In genomic region chr4:126493416-126493815, GRCm38 (mm10) we compare ENCODE assay signal across 15 mouse cellular contexts.
"Had no signal": no experiment of that assay in that cellular context is flagged by ENCODE, and none has a peak within 500 bp of the region (broad histone marks: within the 10 kb centered on the region; RNA-seq: fewer than 3 reads in every experiment).

No protein-coding gene starts in this region.

- H3K36me3 ChIP-seq: stomach, embryonic 15.5 days had no signal

- H3K4me1 ChIP-seq: neural tube, embryonic 15.5 days; stomach, embryonic 15.5 days had no signal

- H3K27ac ChIP-seq: neural tube, embryonic 15.5 days; stomach, embryonic 15.5 days; stomach, postnatal 0 days had no signal

- H3K4me3 ChIP-seq: neural tube, embryonic 15.5 days; stomach, embryonic 15.5 days had no signal

- H3K9ac ChIP-seq: neural tube, embryonic 15.5 days; stomach, embryonic 15.5 days had no signal

- H3K9me3 ChIP-seq: neural tube, embryonic 15.5 days; stomach, embryonic 15.5 days had no signal

- H3K27me3 ChIP-seq: neural tube, embryonic 15.5 days; stomach, embryonic 15.5 days had no signal

- H3K4me2 ChIP-seq: neural tube, embryonic 15.5 days; stomach, embryonic 15.5 days had no signal

- DNase-seq: retina, postnatal 1 day; right cerebral cortex, adult 18-20 months; right cerebral cortex, postnatal 14 days; right cerebral cortex, postnatal 25 days; right cerebral cortex, postnatal 4 days; spleen, adult 18-20 months; thymus, adult 18-20 months; thymus, adult 2 months; thymus, postnatal 14 days; thymus, postnatal 25 days; thymus, postnatal 36 days; thymus, postnatal 4 days had no signal
